Mouse (Mus musculus): ENCODE data around the gene Ankfn1.
A peak's percentile ranks its signal among the peaks of the same experiment; 100 is the strongest.

Ankfn1 gene

DNA sequence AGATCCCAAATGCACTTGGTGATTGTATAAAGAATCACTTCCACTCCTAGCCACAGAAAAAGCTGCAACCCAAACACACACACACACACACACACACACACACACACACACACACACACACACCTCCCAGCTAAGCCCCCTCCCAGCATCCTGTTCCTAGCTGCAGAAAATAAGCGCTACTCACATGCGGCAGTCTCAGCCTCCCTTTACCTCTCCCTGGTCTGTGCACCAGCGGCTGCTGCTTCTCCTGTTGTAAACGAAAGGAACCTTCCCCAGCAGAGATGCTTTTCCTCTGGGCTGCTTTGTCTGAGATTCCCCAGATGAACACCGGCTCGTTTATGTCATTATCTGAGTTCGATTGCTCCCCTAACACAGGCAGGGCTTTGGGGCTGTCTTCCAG is at the start of gene Ankfn1:
TSS of gene Ankfn1 (minus strand) at position 223 of the 400 bp plus-strand sequence.
- DNase-seq = no peak

DNA sequence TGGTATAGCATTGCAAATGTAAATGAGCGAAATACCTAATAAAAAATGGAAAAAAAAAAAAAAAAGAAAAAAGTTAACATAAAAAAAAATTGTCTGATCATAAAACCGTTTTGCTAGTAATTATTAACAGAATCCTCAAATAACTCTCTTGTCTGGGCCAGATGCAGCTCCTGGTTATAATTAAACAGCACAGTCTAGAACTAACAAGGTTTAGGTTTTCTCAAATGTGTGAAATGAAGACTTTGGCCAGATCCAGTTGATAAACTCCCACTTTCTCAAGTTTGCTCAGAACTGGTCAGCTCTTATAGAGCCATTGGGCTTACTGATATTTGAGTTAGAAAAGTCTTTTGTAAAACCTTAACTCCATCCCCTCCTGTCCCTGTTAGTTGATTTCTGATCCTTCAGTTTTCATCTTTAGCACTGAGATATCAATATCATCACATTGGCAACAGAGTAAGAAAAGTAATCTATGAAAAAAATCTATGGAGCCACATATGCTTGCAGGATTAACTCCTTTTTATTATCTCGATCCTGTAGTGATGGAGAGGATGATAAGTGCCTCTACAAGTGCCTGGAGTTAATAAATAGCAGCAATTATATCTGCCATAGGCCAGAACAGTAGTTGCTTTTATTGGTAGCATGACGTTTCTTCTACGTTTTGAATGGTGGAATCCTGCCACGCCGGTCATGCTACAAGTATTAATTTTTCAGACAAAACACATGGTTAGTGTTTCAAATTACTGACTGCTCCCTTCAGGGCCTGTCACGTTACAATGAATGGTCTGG is 46.4 kb upstream of the Ankfn1 start:
- DNase-seq = no peak

DNA sequence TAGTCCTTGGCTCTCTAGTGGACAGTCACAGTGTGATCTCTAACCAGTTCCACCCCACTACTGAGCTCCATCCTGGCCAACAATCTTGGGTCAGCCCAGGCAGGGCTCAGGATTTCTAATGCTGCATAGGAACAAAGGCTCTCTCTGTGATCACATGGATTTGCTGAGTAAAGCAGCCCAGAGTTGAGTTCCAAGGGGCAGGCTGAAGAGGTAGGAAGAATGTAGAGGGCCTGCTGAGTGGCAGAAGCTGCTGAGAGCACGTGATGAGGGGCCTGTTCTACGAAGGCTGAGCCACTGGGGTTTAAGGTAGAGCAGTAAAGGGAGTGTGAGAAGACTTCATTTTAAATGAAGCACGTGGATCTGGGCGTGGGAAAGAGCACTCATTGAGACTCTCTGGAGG is 41.1 kb upstream of the Ankfn1 start:
- DNase-seq = no peak

DNA sequence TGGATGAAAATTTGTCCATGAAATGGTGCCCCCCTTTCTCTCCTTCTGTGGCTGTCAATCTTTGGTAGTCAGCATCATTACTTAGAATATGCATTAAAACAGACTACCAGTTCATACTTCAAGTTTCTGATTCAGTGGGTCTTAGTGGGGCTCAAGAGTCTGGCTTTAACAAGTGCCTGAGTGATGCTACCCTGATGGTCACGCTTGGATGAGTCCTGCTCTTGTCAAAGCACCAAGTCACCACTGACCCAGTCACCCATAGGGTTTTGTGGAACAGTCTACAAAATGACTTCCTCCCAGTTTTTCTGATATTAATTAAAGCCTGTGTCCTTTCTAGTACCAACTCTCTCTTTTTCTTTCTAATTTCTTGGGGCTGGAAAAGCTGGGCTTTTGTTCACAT is 34.0 kb upstream of the Ankfn1 start:
- no peak for DNase-seq

DNA sequence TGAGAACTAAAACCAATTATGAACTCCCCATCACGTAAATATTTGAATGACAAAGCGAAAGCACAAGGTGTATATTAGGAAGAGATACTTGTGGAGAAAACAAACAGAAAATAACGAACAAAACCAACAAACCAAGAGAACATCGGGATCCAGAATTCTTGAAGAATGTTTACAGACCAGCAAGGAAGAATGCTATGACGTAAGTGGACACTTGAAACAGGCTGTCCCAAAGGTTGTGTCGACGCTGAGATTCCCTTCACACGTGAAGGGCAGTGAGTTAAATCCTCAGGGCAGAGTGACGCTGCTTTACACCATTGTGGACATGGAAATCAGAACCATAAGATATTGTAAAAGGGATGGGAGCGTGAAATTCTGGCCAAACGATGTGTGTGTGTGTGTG is 30.5 kb upstream of the Ankfn1 start:
- DNase-seq = no peak

DNA sequence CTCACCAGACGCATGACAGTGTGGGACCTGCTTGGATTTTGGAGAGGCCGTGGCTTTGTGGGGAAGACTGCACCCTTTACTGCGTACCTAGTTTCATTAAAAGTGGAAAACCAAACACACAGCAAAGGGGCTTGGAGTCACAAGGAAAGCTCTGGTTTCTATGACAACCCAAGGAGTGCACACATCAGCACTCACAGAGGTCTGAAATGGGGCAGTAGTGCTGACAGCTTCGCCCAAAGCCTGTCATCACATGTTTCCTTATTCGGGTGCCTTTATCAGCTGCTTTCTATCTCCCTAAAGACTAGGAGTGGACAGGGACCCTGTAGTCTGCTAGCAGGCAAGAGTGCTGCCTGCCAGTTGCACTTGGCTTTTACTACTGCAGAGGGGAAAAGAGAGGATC is 27.4 kb upstream of the Ankfn1 start:
- no peak for DNase-seq

DNA sequence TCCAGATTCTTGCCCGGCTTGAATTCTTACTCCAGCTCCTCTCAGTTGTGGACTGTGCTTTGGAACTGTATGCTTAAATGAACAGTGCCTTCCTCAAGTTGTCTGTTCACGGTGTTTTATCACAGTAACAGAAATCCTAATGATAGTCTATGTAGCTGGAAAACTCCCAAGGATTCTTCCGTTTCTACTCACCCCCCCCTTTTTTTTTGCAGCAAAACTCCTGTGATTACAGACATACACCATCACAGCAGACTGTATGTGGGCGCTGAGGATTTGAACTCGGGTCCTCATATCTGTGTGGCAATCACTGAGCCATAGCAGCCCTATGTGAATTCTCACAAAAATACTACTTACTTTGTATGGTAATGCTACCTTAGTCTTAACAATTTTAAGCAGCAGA is 26.5 kb upstream of the Ankfn1 start:
- no peak for DNase-seq

DNA sequence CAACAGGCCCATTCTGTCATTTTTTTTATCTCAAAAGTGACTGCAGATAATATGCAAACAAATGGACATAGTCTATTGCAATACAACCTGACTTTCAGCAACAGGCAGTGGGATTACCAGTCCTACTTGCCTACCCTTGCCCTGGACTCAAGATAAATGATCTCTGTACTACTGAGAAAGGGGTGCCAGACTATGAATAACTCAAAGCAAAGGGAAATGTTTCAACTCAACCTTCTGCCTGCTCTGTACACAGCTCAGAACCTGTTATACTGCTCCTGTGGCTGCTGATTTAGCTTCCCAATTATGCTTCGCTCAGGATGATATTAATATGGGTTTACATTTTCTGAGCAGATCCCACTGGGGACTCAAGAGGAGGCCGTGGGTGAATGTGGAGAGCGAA is 15.3 kb upstream of the Ankfn1 start:
- no peak for DNase-seq

DNA sequence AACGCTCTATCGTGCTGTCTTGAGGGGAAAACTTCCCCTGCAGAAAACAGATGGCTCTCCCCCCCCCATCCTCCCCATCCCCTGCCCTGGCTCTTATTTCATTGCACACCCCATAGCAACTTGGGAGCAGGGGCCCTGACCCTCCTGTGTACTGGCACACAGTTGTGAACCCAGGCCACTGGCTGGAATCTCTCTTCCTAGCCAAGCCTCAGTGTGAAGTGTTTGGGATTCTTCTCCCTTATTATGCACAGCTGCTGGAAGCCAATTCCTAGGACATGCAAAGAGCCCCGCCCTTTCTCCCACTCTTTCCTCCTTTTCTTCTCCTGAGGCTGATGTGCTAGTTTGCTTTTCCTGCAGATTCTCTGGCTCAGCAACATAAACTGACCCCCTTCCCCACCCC is 1.4 kb downstream of the Ankfn1 start:
- DNase-seq = no peak

DNA sequence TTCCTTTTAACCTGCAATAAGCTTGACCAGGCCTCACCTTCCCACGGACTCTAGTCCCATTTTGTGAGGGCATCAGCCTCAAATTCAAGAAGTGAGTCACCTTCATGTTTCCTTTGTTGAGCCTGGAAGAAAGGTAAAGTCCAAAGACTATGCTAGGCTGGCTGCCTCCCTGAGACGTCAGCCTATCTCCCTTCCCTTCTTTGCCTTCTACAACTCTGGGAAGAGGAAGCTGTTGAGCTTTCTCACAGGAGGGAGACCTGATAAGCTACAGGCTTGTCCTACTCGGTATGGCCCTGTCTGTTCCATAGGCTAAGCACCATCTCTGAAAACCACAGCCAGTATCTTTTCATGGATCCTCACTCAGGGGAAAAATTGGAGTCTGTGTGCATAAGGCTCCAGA is 2.5 kb downstream of the Ankfn1 start:
- no peak for DNase-seq

DNA sequence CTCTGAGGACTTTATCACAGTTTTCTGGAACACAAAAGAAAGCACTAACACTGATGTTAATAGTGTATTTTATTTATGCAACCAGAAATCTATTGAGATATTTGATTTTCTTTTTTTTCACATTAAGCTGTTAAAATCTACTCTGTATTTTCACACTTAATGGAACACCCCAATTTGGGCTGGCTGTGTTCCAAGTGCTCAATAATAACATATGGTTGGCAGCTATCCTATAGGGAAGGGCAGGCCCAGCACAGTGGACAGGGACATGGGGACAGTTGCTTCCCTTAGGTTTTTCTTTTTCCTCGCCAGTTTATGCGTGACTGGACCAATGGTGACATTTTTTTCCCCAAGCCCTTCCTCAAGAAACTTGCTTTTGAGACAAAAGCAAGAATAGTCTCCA is 4.5 kb downstream of the Ankfn1 start:
- peak; percentile 19 to 43 for DNase-seq

DNA sequence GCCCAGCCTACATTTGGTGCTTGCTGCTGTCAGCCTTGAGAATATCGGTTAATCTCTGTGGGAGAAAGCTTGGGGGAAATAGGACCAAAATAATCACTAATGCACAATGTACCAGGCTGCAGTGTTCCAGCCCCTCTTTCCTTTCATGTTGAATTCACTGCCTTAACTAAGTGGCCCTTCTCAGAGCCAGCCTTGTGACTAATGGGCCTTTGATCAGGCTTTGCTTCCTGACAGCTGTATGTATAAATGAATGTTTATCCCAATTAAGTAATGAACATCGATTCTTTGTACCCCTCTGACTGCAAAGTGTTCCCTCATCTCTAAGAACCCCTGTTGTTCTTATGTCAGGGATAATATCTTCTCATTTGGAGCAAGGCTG is 11.7 kb downstream of the Ankfn1 start:
- no peak for DNase-seq

DNA sequence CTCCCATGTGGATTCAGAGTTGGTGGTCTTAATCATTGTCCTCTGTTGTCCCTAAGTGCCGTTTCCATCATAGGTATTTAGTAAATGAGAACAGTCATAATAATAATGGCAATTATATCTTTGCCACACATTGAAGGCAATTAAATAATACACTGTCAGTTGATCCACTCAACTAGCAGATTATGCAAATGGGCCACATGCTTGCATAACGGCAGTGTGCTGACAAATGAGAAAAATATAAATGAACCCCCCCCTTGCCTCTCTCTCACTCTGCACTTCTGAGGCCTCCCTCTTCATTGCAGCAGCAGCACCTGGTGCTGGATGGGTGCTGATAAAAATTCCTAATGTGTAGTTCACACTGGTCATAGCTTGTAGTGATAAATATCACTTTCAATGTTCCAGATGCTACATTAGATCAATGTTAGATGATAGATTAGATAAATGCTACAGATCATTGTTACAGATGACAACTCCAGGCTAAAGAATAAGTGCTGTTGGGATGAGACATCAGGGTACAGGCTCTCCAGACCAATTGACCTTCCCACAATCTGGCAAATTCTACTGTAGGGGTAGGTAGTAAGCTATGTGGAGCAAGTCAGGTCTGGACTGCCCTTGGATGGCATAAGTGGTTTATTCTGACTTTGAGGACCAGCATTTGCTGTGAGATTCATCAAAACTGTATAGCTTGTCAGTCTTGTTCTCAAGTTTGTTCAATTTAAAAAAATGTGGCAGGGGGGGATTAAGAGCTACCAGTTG is 12.3 kb downstream of the Ankfn1 start:
- DNase-seq = no peak

DNA sequence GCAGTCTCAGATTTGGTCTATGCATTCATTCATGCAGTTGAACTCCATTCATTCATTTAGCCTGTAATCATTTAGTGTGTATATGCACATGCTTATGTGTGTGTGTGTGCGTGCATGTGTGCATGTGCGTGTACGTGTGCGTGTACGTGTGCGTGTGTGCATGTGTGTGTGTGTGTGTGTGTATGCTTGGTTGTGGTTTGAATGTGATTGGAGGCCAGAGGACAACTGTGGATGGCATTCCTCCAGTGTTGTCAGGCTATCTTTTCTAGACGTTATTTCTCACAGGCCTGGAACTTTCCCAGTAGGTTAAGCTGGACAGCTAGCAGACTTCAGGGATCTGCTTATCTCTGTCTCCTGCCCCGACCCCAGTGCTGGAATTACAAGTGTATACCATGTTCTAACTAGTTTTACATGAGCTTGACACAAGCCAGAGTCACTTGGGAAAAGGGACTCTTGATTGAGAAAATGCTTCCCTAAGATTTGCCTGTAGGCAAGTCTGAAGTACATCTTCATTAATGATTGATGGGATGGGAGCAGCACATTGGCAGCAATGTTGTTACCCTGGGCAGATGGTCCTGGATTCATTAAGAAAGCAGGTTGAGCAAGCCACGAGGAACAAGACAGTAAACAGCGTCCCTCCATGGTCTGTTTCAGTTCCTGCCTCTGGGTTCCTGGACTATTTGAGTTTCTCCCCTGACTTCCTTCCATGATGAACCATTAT is 43.3 kb downstream of the Ankfn1 start:
- DNase-seq = no peak

DNA sequence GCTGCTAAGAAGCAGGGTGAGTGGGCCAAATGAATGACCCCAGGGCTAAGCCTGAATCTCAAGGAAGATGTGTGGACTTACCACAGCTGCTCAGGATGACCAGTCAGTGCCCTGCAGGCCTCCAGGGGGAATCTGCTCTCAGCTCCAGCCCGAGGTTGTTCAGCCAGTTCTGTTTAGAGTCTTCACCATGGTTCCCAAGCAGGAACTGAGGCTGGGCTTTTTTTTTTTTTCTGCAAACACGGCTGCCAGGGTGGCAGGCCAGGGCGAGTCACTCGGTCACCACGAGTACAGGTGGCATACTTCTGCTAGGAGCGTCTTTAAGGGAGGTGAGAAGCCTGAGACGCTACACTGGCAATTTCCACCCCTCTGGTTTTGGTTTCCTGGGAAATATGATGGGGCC is 43.9 kb downstream of the Ankfn1 start:
- no peak for DNase-seq

DNA sequence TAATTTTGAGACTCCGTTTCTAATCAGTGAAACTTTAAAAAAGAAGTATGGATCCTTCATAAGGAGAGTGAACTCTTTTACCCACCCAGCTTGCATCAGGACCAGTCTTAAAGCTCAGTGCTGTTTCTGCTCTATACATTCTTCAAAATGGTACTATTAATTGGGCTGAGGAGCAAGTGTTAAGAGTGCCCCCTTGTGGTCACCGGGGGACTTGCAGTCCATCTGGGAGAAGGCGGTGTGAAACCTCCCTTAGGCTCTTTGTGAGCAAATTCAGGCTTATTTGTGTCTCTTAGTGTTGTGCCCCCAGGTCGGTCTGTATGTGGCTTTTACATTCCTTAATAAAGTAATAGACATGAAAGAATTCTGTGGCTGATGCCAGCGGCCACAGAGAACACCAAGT is 56.6 kb downstream of the Ankfn1 start:
- peak; percentile 50 to 61 for DNase-seq

DNA sequence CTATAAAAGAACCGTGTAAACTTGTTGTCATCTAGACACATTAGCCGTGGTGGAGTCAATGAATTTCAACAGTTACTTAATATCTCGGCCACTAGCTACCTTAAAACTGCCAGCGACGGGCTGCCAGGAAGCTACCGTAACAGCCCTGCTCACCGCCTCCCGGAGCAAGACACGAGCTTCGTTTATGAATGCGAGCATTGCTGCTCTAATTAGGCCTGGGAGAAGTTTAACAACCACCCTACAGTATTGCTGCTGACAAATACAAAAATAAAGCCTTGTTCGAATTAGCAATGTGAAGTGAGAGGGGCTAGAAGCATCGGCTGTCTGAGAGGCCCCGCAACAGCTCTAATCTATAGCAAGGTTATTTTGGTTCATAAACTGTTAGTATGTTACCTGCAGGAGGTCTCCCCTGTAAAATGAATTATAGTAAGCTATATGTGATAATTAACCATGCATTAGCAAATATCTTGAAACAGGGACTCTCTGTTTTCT is 58.9 kb downstream of the Ankfn1 start:
- no peak for DNase-seq

DNA sequence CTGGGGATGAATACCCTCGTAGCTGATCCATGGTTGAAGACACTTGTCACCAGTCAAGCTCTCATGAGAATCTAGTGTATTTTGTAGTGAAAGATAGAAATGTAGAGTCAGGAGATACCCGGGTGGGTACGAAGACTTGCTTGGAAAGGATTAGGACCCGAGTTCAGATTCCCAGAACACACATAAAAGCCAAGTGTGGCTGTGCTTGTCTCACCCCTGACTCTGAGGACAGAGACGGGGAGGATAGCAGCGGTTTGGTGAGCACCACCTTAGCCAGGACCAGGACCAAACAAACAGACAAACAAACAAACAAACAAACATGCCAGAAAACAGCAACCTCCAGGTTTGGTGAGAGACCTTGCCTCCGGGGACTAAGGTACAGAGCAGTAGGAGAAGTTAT is 61.1 kb downstream of the Ankfn1 start:
- no peak for DNase-seq

DNA sequence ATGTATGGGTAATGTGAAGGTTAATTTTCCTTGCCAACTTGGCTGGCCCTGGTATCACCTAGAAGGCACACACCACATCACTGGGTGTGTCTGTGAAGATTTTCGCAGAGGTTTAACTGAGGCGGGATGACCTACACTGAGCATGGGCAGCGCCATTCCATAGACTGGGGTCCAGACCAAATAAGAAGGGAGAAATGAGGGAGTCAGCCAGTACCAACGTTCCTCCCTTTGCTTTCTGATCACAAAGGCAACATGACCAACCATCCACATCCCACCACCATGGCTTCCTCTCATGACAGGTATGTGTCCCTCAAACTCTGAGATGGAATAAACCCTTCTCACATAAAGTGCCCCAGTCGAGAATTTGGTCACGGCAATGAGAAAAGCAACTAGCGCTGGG is 68.9 kb downstream of the Ankfn1 start:
- no peak for DNase-seq

DNA sequence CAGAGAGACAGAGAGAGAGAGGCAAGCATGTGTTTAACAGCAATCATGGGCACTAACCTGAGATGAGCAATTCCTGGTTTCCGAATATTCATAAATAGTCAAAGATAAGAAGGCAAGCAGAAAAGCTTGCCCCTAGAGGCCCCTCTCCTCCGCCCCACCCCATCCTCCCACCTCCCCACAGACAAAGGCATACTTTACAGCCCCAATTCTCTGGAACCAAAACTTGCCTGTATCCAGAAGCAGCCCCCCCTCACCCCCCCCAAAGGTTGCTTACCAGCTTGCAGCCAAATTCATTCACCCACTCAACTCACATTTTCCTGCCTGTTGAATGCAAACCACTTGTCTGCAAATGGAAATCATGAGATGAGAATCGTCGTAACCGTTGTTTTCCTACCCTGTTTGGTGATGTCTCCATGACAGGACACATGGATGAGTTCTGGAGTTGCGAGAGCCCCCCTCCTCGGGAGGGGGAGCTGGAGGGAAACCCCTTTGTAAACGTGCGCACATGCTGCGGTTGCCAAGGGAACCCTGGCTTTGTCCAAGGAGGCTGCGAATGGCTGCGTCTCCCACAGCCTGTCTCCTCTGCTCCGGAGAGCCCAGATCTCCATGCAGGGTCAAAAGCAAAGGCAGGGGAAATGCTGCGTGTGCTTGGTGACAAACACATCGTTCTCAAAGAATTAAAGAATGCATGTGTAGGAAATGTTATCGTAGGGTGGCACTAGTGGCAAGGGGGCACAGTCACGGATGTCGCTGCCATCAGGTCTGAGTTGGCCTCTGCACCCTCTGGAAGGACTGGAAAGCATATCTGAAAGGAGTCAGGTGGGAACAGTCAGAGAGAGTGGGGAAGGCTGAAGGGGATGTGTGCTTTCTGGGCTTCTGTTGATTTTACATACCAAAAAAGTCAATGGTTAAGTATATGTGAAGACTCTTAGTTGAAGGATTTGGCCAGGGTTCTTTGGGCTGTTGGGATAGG is 80.7 kb downstream of the Ankfn1 start:
- DNase-seq = no peak

DNA sequence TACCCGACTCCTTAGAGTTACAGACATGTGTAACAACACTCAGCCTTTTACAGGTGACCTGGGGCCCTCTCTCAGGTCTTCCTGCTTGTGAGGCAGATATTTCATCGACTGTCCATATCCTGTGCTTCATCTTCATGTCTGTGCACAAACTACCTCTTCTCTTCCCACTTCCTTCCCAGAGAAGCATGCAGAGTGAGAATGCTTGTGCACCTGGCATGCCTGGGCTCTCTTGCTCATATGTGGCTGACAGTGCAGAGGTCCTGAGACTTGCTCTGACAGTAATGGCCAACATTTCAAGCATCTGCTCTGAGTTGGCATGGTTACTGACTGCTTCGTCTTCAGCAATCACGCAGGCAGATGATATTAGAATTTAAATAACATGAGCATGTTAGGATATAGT is 83.8 kb downstream of the Ankfn1 start:
- no peak for DNase-seq

DNA sequence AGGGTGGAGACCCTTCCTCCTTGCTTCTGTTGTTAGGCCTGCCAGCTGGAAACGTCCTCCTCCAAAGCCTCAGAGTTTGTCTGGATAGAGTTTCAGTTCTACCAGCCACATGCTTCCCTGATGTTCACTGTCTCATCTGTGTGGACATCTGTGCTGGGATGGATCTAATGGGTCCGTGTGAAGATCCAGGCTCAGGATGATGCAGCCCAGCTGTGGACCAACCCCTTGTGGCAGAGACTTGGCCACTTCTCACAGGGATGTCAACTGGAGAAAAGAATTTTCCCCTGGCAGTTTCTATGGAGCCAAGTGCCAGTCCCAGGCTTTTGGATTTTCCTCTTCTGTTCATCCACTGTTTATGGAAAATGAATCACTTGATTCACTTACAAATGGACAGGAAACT is 100.5 kb downstream of the Ankfn1 start:
- no peak for DNase-seq

Data from cerebellum, postnatal 36 days (tissue).